Mouse (Mus musculus): ENCODE results near the gene Socs3. TPM values are rescaled to one million over a fixed set of nuclear protein-coding genes. Genes with fewer than 3 reads are reported as not detected.

The Socs3 gene
- polyA plus RNA-seq, 1 experiment = 0.51 TPM

GRCm38 (mm10) chr11:117959741-117960381, 10.0 kb downstream of the Socs3 start:
- no peak for TF ChIP-seq POLR2A (IDR thresholded peaks at IDR 0.05; ENCODE audit: control insufficient read depth, low read depth, low read length)
- TF ChIP-seq CTCF (IDR thresholded peaks at IDR 0.05; ENCODE audit: control insufficient read depth, insufficient read depth, insufficient replicate concordance, low read depth, low read length) = no peak
- H3K36me3 ChIP-seq (ENCODE audit: control insufficient read depth, insufficient read depth, low read length) = no peaks in the 10 kb centered on the region
- H3K4me3 ChIP-seq (ENCODE audit: control insufficient read depth, low read depth, low read length) = no peak overlapping the region
- H3K27ac ChIP-seq (ENCODE audit: control insufficient read depth, insufficient read depth, low read depth, low read length) = peak overlapping the region; percentile 26; the same call in 1 of the 2 replicates
- H3K27me3 ChIP-seq (ENCODE audit: control insufficient read depth, insufficient read depth, low read length) = no peaks in the 10 kb centered on the region
- H3K4me1 ChIP-seq (ENCODE audit: control insufficient read depth, insufficient read depth, low read length) = peaks cover 17% of the 10 kb centered on the region

- H3K4me3 ChIP-seq (ENCODE audit: control insufficient read depth, low read depth, low read length) = no peak overlapping the region
- H3K4me1 ChIP-seq (ENCODE audit: control insufficient read depth, insufficient read depth, low read length) = peaks cover 17% of the 10 kb centered on the region
Measured at GRCm38 (mm10) chr11:117959166-117959565, 10.7 kb downstream of the Socs3 start.

GRCm38 (mm10) chr11:117958197-117958596, 11.7 kb downstream of the Socs3 start:
- H3K4me3 ChIP-seq (ENCODE audit: control insufficient read depth, low read depth, low read length) = no peak overlapping the region
- no peak overlapping the region for H3K27ac ChIP-seq (ENCODE audit: control insufficient read depth, insufficient read depth, low read depth, low read length)
- TF ChIP-seq POLR2A (IDR thresholded peaks at IDR 0.05; ENCODE audit: control insufficient read depth, low read depth, low read length) = no peak
- TF ChIP-seq CTCF (IDR thresholded peaks at IDR 0.05; ENCODE audit: control insufficient read depth, insufficient read depth, insufficient replicate concordance, low read depth, low read length) = no peak
- H3K36me3 ChIP-seq (ENCODE audit: control insufficient read depth, insufficient read depth, low read length) = no peaks in the 10 kb centered on the region
- no peaks in the 10 kb centered on the region for H3K27me3 ChIP-seq (ENCODE audit: control insufficient read depth, insufficient read depth, low read length)
- peaks cover 12% of the 10 kb centered on the region for H3K4me1 ChIP-seq (ENCODE audit: control insufficient read depth, insufficient read depth, low read length)

More at GRCm38 (mm10) chr11:117959166-117959565, 10.7 kb downstream of the Socs3 start:
- no peak overlapping the region for H3K27ac ChIP-seq (ENCODE audit: control insufficient read depth, insufficient read depth, low read depth, low read length)
- H3K36me3 ChIP-seq (ENCODE audit: control insufficient read depth, insufficient read depth, low read length) = no peaks in the 10 kb centered on the region
- no peak for TF ChIP-seq CTCF (IDR thresholded peaks at IDR 0.05; ENCODE audit: control insufficient read depth, insufficient read depth, insufficient replicate concordance, low read depth, low read length)
- TF ChIP-seq POLR2A (IDR thresholded peaks at IDR 0.05; ENCODE audit: control insufficient read depth, low read depth, low read length) = no peak
- H3K27me3 ChIP-seq (ENCODE audit: control insufficient read depth, insufficient read depth, low read length) = no peaks in the 10 kb centered on the region

GRCm38 (mm10) chr11:117955621-117956020, 14.2 kb downstream of the Socs3 start:
- H3K27ac ChIP-seq (ENCODE audit: control insufficient read depth, insufficient read depth, low read depth, low read length) = no peak overlapping the region

GRCm38 (mm10) chr11:117954819-117955218, 15.0 kb downstream of the Socs3 start:
- no peaks in the 10 kb centered on the region for H3K27me3 ChIP-seq (ENCODE audit: control insufficient read depth, insufficient read depth, low read length)
- no peaks in the 10 kb centered on the region for H3K36me3 ChIP-seq (ENCODE audit: control insufficient read depth, insufficient read depth, low read length)
- H3K27ac ChIP-seq (ENCODE audit: control insufficient read depth, insufficient read depth, low read depth, low read length) = no peak overlapping the region
- H3K4me3 ChIP-seq (ENCODE audit: control insufficient read depth, low read depth, low read length) = no peak overlapping the region
- H3K4me1 ChIP-seq (ENCODE audit: control insufficient read depth, insufficient read depth, low read length) = peaks cover 9% of the 10 kb centered on the region
- TF ChIP-seq CTCF (IDR thresholded peaks at IDR 0.05; ENCODE audit: control insufficient read depth, insufficient read depth, insufficient replicate concordance, low read depth, low read length) (no peak), POLR2A (IDR thresholded peaks at IDR 0.05; ENCODE audit: control insufficient read depth, low read depth, low read length) (no peak)

More at GRCm38 (mm10) chr11:117955621-117956020, 14.2 kb downstream of the Socs3 start:
- TF ChIP-seq POLR2A (IDR thresholded peaks at IDR 0.05; ENCODE audit: control insufficient read depth, low read depth, low read length) = no peak
- no peak for TF ChIP-seq CTCF (IDR thresholded peaks at IDR 0.05; ENCODE audit: control insufficient read depth, insufficient read depth, insufficient replicate concordance, low read depth, low read length)
- H3K36me3 ChIP-seq (ENCODE audit: control insufficient read depth, insufficient read depth, low read length) = no peaks in the 10 kb centered on the region
- no peaks in the 10 kb centered on the region for H3K27me3 ChIP-seq (ENCODE audit: control insufficient read depth, insufficient read depth, low read length)
- H3K4me3 ChIP-seq (ENCODE audit: control insufficient read depth, low read depth, low read length) = peak overlapping the region; percentile 26
- peaks cover 9% of the 10 kb centered on the region for H3K4me1 ChIP-seq (ENCODE audit: control insufficient read depth, insufficient read depth, low read length)

GRCm38 (mm10) chr11:117954094-117954493, 15.8 kb downstream of the Socs3 start:
- H3K4me1 ChIP-seq (ENCODE audit: control insufficient read depth, insufficient read depth, low read length) = peaks cover 10% of the 10 kb centered on the region
- H3K27me3 ChIP-seq (ENCODE audit: control insufficient read depth, insufficient read depth, low read length) = no peaks in the 10 kb centered on the region
- H3K27ac ChIP-seq (ENCODE audit: control insufficient read depth, insufficient read depth, low read depth, low read length) = no peak overlapping the region
- no peaks in the 10 kb centered on the region for H3K36me3 ChIP-seq (ENCODE audit: control insufficient read depth, insufficient read depth, low read length)
- no peak overlapping the region for H3K4me3 ChIP-seq (ENCODE audit: control insufficient read depth, low read depth, low read length)
- TF ChIP-seq POLR2A (IDR thresholded peaks at IDR 0.05; ENCODE audit: control insufficient read depth, low read depth, low read length) (no peak), CTCF (IDR thresholded peaks at IDR 0.05; ENCODE audit: control insufficient read depth, insufficient read depth, insufficient replicate concordance, low read depth, low read length) (no peak)

GRCm38 (mm10) chr11:117952174-117952933, 17.5 kb downstream of the Socs3 start:
- H3K4me1 ChIP-seq (ENCODE audit: control insufficient read depth, insufficient read depth, low read length) = peaks cover 10% of the 10 kb centered on the region
- TF ChIP-seq CTCF (IDR thresholded peaks at IDR 0.05; ENCODE audit: control insufficient read depth, insufficient read depth, insufficient replicate concordance, low read depth, low read length) (no peak), POLR2A (IDR thresholded peaks at IDR 0.05; ENCODE audit: control insufficient read depth, low read depth, low read length) (no peak)
- H3K27ac ChIP-seq (ENCODE audit: control insufficient read depth, insufficient read depth, low read depth, low read length) = no peak overlapping the region
- no peaks in the 10 kb centered on the region for H3K27me3 ChIP-seq (ENCODE audit: control insufficient read depth, insufficient read depth, low read length)
- H3K36me3 ChIP-seq (ENCODE audit: control insufficient read depth, insufficient read depth, low read length) = no peaks in the 10 kb centered on the region
- H3K4me3 ChIP-seq (ENCODE audit: control insufficient read depth, low read depth, low read length) = no peak overlapping the region
